Mouse (Mus musculus) CD4-positive, CD25-positive, alpha-beta regulatory T cell, adult 2 months (primary cell): ENCODE measurements around the gene Washc1.
"Not testable (repeated sequence)": the region's sequence is repeated elsewhere in the genome, so short reads cannot be mapped to it uniquely, and the experiment has no call there.

Source experiments
- DNase-seq: peaks from one replicate; pipeline ENCODE4 v3.0.0-alpha.2; 2012; ENCODE audit warnings: low read depth, low spot score

Gene Washc1

DNA sequence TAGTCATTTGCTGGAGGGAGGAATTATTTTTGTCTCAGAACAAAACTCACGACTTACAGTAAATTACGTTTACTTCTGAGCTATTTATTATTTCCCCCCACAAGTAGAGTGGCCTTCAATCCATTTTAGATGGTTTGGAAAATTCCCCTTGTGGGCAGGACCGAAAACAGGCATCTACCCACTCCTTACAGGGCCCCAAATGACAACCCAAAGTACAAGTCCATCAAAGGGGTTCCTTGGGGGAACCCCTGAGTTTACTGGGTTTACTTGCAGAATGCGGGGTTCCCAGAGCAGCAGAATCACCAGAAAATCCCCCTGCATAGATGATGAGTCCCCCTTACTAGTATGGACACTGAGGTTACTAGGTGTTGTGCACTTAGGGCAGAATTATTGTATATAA lies 821 bp downstream of the Washc1 start:
- peak; percentile 51 for DNase-seq

- DNase-seq, result no peak
These were observed 7.6 kb downstream of the Washc1 start for GRCm38 (mm10) chr17:66118991-66119390.

GRCm38 (mm10) chr17:66120701-66121100 lies 9.4 kb downstream of the Washc1 start:
- no peak for DNase-seq

DNA sequence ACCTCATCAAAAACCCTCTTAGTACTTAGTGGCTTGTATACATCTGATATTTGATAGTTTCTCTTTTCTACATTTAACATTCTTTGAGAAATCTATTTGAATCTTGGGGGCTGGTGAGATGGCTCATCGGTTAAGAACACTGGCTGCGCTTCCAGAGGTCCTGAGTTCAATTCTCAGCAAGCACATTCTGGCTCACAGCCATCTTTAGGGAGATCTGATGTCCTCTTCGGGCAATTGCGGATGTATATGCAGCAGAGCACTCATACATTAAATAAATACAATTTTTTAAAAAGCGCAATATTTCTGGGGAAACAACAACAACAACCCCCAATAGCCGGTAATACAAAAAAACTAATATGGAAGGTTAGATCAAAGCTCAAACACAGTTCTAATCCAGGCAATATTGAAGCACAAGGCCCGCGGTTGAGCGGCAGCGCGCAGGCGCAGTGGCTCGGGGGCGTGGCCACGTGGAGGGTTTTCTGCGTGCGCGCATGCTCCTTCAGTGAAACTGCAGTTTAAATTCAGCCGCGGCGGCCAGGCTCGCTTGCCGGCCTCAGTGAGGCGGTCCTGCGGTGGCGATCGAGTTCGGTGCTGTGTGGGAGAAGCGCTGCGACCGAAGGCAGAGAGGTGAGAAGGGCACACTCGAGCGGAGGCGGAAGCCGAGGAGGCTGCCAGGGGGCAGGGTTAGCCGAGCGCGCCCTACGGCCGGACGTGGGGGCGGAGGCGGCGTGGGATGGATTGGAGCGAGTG lies 11.9 kb downstream of the Washc1 start, which contains the start of gene Ddx11:
TSS of gene Ddx11 (plus strand) at position 455 of the 750 bp plus-strand sequence.
- DNase-seq, result peak; percentile 96

DNA sequence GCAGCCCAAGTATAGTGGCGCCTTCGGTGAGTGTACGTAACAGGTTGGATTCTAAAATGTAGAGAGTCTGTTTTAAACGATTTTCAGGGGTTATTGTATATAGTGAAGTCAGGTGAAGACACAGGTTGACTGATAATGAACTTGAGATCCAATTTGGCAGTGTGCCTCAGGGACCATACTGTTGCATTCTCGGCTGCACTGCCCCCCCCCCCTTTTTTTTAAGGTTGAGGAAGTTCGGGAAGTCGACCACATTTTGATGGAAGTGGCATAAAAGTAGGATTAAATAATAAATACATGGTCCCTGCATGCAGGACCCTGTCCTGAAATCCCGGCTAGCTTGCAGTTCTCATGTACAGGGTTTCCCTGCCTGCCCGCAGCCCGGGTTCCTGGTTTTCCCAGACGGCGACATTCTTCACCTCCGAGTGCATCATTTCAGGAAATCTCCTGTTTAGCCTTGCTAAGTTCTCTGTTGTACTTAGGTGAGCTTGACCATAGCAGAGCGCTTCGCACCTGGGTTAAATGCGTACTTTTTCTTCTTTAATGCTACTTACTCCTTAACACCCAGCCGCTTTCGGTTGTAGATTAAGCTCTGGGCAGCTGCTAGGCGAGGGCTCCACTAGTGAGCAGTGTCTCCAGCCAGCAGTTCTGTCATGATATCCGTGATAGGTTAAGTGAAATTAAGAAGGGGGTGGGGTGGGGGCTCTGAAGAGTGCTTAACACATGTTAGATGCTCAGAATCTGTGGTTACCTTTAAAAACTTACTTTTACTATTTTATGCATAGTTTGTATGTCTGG lies 12.7 kb downstream of the Washc1 start:
- DNase-seq, result peak; percentile 15

DNA sequence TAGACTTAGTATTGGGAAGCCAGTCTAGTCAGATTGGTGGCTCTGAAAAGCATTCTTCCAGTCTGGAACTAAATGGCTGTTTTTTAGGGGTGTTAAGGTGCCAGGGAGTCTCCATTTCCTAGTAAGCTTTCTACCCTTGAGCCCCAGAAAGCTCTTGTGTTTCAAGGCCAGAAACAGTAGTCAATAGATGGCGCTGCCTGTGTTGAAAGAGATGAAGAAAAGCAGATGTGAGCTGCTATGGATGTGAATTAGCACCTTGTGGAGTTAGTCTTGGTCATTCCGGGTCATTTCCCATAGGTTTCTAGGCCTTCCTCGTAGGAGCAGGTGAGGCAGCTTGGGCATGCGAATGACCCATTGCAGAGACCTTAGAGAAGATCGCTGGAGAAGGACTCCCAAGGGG lies 13.9 kb downstream of the Washc1 start:
- DNase-seq, result peak; percentile 37

DNA sequence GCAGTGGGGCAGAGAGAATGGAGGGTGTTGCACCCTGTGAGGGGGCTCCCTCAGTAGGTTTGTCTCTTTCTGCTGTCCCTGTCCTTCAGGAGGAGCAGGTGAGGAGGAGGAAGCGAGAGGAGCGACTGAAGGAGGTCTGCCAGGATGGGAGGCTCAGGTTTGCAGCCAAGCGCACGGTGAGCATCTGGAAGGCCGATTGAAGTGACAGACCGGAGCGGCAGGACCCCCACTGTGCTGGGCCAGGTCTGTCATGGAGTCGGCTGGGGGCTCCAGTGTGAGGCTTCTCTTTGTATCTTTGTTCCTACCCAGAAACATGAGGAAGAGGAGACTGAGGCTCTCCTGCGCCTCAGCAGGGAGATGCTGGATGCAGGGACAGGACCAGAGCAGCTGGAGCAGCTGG lies 19.0 kb downstream of the Washc1 start:
- no peak for DNase-seq

- peak; percentile 64 for DNase-seq
These were observed 19.9 kb downstream of the Washc1 start for GRCm38 (mm10) chr17:66131212-66131611.

DNA sequence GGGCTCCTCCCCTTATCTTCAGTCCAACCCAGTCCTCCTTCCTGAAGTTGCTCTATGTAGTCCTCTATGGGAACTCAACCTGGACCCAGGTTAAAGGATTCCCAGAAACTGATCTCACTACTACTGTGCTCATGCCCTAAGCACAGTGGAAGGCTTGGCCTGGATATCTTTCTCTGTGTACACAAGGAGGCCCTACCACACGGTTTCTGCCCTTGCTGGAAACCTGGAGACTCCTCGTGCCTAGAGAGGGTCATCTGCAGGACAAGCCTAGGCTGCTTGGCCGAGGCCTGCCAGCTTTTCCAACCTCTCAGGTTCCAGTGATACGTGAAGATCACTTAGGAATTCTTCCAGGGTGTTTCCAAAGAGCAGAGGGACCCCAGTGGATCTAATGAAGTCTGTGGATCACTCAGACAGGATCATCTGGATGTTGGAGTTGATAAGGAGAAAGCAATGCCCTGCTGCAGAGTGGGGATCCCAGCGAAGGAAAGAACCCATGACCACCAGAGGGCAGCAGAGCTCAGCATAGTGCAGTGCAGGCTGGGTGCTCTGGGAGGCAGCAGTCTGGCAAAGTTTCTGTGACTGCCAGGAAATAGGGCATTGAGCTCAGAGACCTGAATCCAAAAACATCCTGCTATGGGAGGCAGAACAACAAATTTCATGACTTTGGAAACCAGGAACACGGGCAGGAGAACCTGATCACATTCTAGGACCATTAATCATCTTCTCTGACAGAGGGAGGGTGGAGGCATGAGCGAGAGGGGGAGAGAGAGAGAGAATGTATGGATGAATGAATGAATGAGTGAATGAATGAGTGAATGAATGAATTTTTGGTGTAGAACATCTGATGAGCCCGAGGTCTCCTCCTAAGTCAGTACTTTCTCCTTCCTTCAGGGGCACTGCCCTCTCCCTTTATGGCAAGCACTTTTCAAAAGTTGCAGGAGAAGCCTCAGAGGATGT lies 41.6 kb downstream of the Washc1 start:
- DNase-seq, result not testable (repeated sequence)

- not testable (repeated sequence) for DNase-seq
These were observed 42.5 kb downstream of the Washc1 start for GRCm38 (mm10) chr17:66153735-66154423.

GRCm38 (mm10) chr17:66154876-66155275 lies 43.5 kb downstream of the Washc1 start:
- DNase-seq, result no peak

DNA sequence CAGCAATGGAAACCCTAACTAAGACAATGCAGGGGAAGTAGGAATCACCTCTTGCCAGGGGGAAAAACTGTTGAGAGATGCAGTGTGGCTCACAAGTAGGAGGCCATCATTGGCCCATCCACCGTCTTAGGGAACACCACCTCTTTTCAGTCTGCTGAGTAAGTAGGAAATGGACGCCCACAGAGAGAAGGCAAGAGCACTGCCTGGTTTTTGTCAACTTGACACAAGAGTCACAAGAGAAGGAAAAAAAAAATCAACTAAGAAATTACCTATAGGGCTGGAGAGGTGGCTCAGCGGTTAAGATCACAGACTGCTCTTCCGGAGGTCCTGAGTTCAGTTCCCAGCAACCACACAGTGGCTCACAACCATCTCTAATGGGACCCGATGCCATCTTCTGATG lies 46.9 kb downstream of the Washc1 start:
- no peak for DNase-seq

DNA sequence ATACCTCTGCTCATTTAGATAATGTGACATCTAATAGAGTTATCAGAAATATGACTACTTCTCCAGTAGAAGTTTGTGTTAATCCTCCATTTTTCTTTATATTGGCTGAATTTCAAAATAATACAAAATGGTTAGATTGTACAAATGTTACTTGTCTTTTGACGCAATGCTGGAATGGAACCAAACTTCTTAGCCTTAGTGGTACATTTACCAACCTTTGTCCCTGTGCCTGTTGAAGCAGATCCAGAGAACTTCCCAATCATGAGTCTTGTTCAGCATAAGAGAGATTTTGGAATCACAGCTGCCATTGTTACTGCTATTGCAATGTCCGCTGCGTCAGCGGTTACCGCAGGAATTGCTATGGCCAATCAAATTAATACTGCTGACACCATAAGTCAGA lies 55.8 kb downstream of the Washc1 start:
- not testable (repeated sequence) for DNase-seq
